Mouse (Mus musculus) hindbrain, embryonic 10.5 days (tissue): ENCODE data around the gene Sh3bp1. TPM values are rescaled to one million over a fixed set of nuclear protein-coding genes. Genes with fewer than 3 reads are reported as not detected.
"Not testable (repeated sequence)": the region's sequence is repeated elsewhere in the genome, so short reads cannot be mapped to it uniquely, and the experiment has no call there.

Experiments used
- DNase-seq: peaks from one replicate; pipeline ENCODE4 v3.0.0-alpha.2; 2017; ENCODE audit warnings: low spot score
- H3K27ac ChIP-seq: fragments of 300-500 bp; sonication (generic); 2 replicates; pipeline ENCODE4 v1.5.1; 2016; ENCODE audit warnings: mild to moderate bottlenecking, moderate library complexity
- H3K27me3 ChIP-seq: fragments of 300-500 bp; sonication (generic); 2 replicates; pipeline ENCODE4 v1.6.1; 2016; ENCODE audit warnings: mild to moderate bottlenecking; ENCODE audit not compliant: poor library complexity, insufficient read depth, severe bottlenecking
- H3K36me3 ChIP-seq: fragments of 300-500 bp; sonication (generic); 2 replicates; pipeline ENCODE4 v1.6.1; 2016; ENCODE audit warnings: mild to moderate bottlenecking, moderate library complexity
- H3K4me1 ChIP-seq: fragments of 300-500 bp; sonication (generic); replicated peaks from 2 replicates; pipeline ENCODE4 v1.6.1; 2016; ENCODE audit warnings: mild to moderate bottlenecking
- H3K4me3 ChIP-seq: fragments of 300-500 bp; sonication (generic); 2 replicates; pipeline ENCODE4 v1.5.1; 2016; ENCODE audit warnings: mild to moderate bottlenecking, moderate library complexity
- H3K9me3 ChIP-seq: fragments of 300-500 bp; sonication (generic); 2 replicates; pipeline ENCODE4 v1.6.1; 2016; ENCODE audit warnings: mild to moderate bottlenecking, moderate library complexity
- WGBS: fragments of 180-500 bp; shearing (Covaris S2); methylation state at CpG from one replicate; pipeline ENCODE4 v1.1.7; 2016; 5-methylcytosine and 5-hydroxymethylcytosine counted together
- polyA plus RNA-seq: library from polyadenylated mRNA; unstranded; fragments of >200 nt; fragmentation: Nextera tagmentation; extraction: Ambion mirVana; gene quantifications from 2 replicates; pipeline ENCODE4 v1.2.1, GENCODE M21; 2016

Sh3bp1 gene
- polyA plus RNA-seq, 1 experiment from 2014 or later: 24.7 TPM

- Histone ChIP-seq H3K27ac (peak overlapping the region; percentile 81), H3K36me3 (no peaks in the 10 kb centered on the region), H3K27me3 (no peaks in the 10 kb centered on the region), H3K4me3 (no peak overlapping the region), H3K4me1 (peaks cover 31% of the 10 kb centered on the region), H3K9me3 (no peaks in the 10 kb centered on the region)
- WGBS: 57% methylated on average over 7 of the region's 7 CpGs
- DNase-seq: peak; percentile 30
These were observed 30.7 kb upstream of the Sh3bp1 start for GRCm38 (mm10) chr15:78868826-78869233.

GRCm38 (mm10) chr15:78869775-78870174, 29.8 kb upstream of the Sh3bp1 start:
- peak; percentile 46 for DNase-seq
- no peaks in the 10 kb centered on the region for H3K27me3 ChIP-seq
- H3K9me3 ChIP-seq: no peaks in the 10 kb centered on the region
- H3K27ac ChIP-seq: no peak overlapping the region
- peaks cover 38% of the 10 kb centered on the region for H3K4me1 ChIP-seq
- H3K4me3 ChIP-seq: no peak overlapping the region
- WGBS: 26% methylated on average over 6 of the region's 6 CpGs
- H3K36me3 ChIP-seq: no peaks in the 10 kb centered on the region

- Histone ChIP-seq H3K27me3 (no peaks in the 10 kb centered on the region), H3K36me3 (no peaks in the 10 kb centered on the region), H3K9me3 (no peaks in the 10 kb centered on the region), H3K27ac (no peak overlapping the region; the same call in 1 of the 2 replicates), H3K4me3 (no peak overlapping the region), H3K4me1 (peaks cover 58% of the 10 kb centered on the region)
- 66% methylated on average over 5 of the region's 5 CpGs for WGBS
- DNase-seq: no peak
These were observed 27.5 kb upstream of the Sh3bp1 start for GRCm38 (mm10) chr15:78872021-78872608.

GRCm38 (mm10) chr15:78873803-78874435, 25.6 kb upstream of the Sh3bp1 start:
- Histone ChIP-seq H3K36me3 (no peaks in the 10 kb centered on the region), H3K4me3 (0 out of 2 replicates have a peak overlapping the region, but pooled peaks have one; percentile 11), H3K27ac (peak overlapping the region; percentile 70; the same call in 1 of the 2 replicates), H3K4me1 (peaks cover 60% of the 10 kb centered on the region), H3K9me3 (no peaks in the 10 kb centered on the region), H3K27me3 (no peaks in the 10 kb centered on the region)
- no peak for DNase-seq
- 52% methylated on average over 13 of the region's 13 CpGs for WGBS

- WGBS: 82% methylated on average over 8 of the region's 8 CpGs
- H3K4me1 ChIP-seq: peaks cover 67% of the 10 kb centered on the region
- no peaks in the 10 kb centered on the region for H3K27me3 ChIP-seq
- DNase-seq: no peak
- peak overlapping the region; percentile 99 for H3K27ac ChIP-seq
- no peak overlapping the region for H3K4me3 ChIP-seq
- H3K9me3 ChIP-seq: no peaks in the 10 kb centered on the region
- peaks cover 9% of the 10 kb centered on the region for H3K36me3 ChIP-seq
These were observed 24.6 kb upstream of the Sh3bp1 start for GRCm38 (mm10) chr15:78874989-78875388.

- no peaks in the 10 kb centered on the region for H3K9me3 ChIP-seq
- 82% methylated on average over 5 of the region's 5 CpGs for WGBS
- H3K27me3 ChIP-seq: no peaks in the 10 kb centered on the region
- 0 out of 2 replicates have a peak overlapping the region, but pooled peaks have one; percentile 76 for H3K4me3 ChIP-seq
- H3K27ac ChIP-seq: peak overlapping the region; percentile 99
- H3K4me1 ChIP-seq: peaks cover 72% of the 10 kb centered on the region
- no peak for DNase-seq
- H3K36me3 ChIP-seq: peaks cover 14% of the 10 kb centered on the region
These were observed 24.0 kb upstream of the Sh3bp1 start for GRCm38 (mm10) chr15:78875537-78875936.

GRCm38 (mm10) chr15:78876258-78876696, 23.3 kb upstream of the Sh3bp1 start:
- peak overlapping the region; percentile 76 for H3K4me3 ChIP-seq
- H3K4me1 ChIP-seq: peaks cover 72% of the 10 kb centered on the region
- 6% methylated on average over 17 of the region's 17 CpGs for WGBS
- H3K27me3 ChIP-seq: no peaks in the 10 kb centered on the region
- DNase-seq: peak; percentile 88
- H3K27ac ChIP-seq: peak overlapping the region; percentile 99
- H3K36me3 ChIP-seq: peaks cover 22% of the 10 kb centered on the region
- H3K9me3 ChIP-seq: no peaks in the 10 kb centered on the region

- H3K36me3 ChIP-seq: peaks cover 31% of the 10 kb centered on the region
- H3K4me1 ChIP-seq: peaks cover 65% of the 10 kb centered on the region
- DNase-seq: peak; percentile 96
- H3K27ac ChIP-seq: peak within 1 kb of the TSS; percentile 99
- H3K27me3 ChIP-seq: no peaks in the 10 kb centered on the region
- H3K9me3 ChIP-seq: no peaks in the 10 kb centered on the region
- peak within 1 kb of the TSS; percentile 76 for H3K4me3 ChIP-seq
- under 1% methylated on average over 91 of the region's 95 CpGs for WGBS
These were observed 22.4 kb upstream of the Sh3bp1 start, which contains the start of gene Gga1 for GRCm38 (mm10) chr15:78876991-78877809. TSS of gene Gga1 (plus strand) at chr15:78877190.

- Histone ChIP-seq H3K36me3 (peaks cover 38% of the 10 kb centered on the region), H3K27me3 (no peaks in the 10 kb centered on the region), H3K4me1 (peaks cover 60% of the 10 kb centered on the region), H3K9me3 (no peaks in the 10 kb centered on the region), H3K27ac (peak overlapping the region; percentile 99), H3K4me3 (peak overlapping the region; percentile 76)
- WGBS: 1% methylated on average over 17 of the region's 17 CpGs
- DNase-seq: no peak
These were observed 21.7 kb upstream of the Sh3bp1 start for GRCm38 (mm10) chr15:78877810-78878390.

- Histone ChIP-seq H3K36me3 (peaks cover 48% of the 10 kb centered on the region), H3K4me1 (peaks cover 55% of the 10 kb centered on the region), H3K4me3 (peak overlapping the region; percentile 76; the same call in 1 of the 2 replicates), H3K27ac (peak overlapping the region; percentile 26; the same call in 1 of the 2 replicates)
- not testable (repeated sequence) for DNase-seq, H3K9me3 ChIP-seq, H3K27me3 ChIP-seq
- WGBS: 71% methylated on average over 7 of the region's 7 CpGs
These were observed 20.6 kb upstream of the Sh3bp1 start for GRCm38 (mm10) chr15:78878792-78879516.

- no peak overlapping the region; the same call in 1 of the 2 replicates for H3K27ac ChIP-seq
- no peak for DNase-seq
- no peaks in the 10 kb centered on the region for H3K9me3 ChIP-seq
- peaks cover 62% of the 10 kb centered on the region for H3K36me3 ChIP-seq
- peaks cover 41% of the 10 kb centered on the region for H3K4me1 ChIP-seq
- H3K27me3 ChIP-seq: no peaks in the 10 kb centered on the region
- 95% methylated on average over 8 of the region's 8 CpGs for WGBS
- H3K4me3 ChIP-seq: no peak overlapping the region
These were observed 19.1 kb upstream of the Sh3bp1 start for GRCm38 (mm10) chr15:78880432-78880831.

- H3K36me3 ChIP-seq: peaks cover 76% of the 10 kb centered on the region
- H3K27ac ChIP-seq: no peak overlapping the region
- H3K4me1 ChIP-seq: peaks cover 27% of the 10 kb centered on the region
- no peaks in the 10 kb centered on the region for H3K9me3 ChIP-seq
- WGBS: 91% methylated on average over 3 of the region's 3 CpGs
- no peak for DNase-seq
- no peak overlapping the region for H3K4me3 ChIP-seq
- no peaks in the 10 kb centered on the region for H3K27me3 ChIP-seq
These were observed 17.7 kb upstream of the Sh3bp1 start for GRCm38 (mm10) chr15:78881828-78882227.
